Mouse (Mus musculus) liver, embryonic 14.5 days (tissue): ENCODE data around the gene Cldn34a.

Experiments used
- CTCF ChIP-seq: IDR thresholded peaks from 2 replicates; pipeline ENCODE4 v1.5.1; 2016; ENCODE audit warnings: antibody characterized with exemption, low read depth, control low read depth
- EP300 ChIP-seq: IDR thresholded peaks from 2 replicates; pipeline ENCODE4 v1.6.1; 2016; ENCODE audit warnings: antibody characterized with exemption, low read depth

- TF ChIP-seq CTCF (no peak), EP300 (no peak)
Measured at GRCm38 (mm10) chrX:152548180-152548579, 15.0 kb upstream of the Cldn34a start.
